12 mouse cellular contexts compared by ENCODE assay signal in the genomic region with DNA sequence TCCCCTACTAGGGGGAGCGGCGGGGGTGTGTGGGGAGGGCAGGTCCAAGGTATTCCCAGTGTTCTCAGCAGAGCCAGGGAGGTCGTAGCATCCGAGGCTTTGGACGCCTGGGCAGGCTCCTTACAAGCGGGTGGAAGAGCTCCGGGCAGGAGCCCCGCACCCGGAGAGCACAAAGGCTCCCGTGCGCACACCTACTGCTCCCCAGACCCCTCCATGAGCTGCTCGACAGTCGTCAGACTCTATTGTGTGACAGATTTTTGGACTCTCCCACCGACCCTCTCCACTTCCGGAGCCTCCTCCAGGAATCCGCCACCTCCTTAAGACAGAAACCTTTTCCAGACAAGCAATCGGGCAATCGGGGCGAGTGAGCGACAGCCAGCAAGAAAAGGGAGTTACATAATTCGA. TPM values are rescaled to one million over a fixed set of nuclear protein-coding genes. Genes with fewer than 3 reads are reported as not detected.
DNase-seq lines count a peak whose midpoint lies in the region; ATAC-seq and TF ChIP-seq lines count a peak whose summit lies in the region.
"Had no signal": no experiment of that assay in that cellular context is flagged by ENCODE, and none has a peak within 500 bp of the region (broad histone marks: within the 10 kb centered on the region; RNA-seq: fewer than 3 reads in every experiment).

No protein-coding gene starts in this region.

- WGBS in limb, embryonic 11.5 days = under 1% methylated on average over 21 of the region's 21 CpGs
- WGBS in neural tube, embryonic 14.5 days = under 1% methylated on average over 21 of the region's 21 CpGs

- no peak for TF ChIP-seq CTCF in gastrocnemius, adult 2 months (IDR thresholded peaks at IDR 0.05)

- no peaks in the 10 kb centered on the region for H3K36me3 ChIP-seq in limb, embryonic 11.5 days (ENCODE audit: control insufficient read depth, insufficient read depth, low read length)
- H3K36me3 ChIP-seq in neural tube, embryonic 14.5 days (ENCODE audit: control insufficient read depth, insufficient read depth, low read length) = no peaks in the 10 kb centered on the region

- H3K4me3 ChIP-seq in gastrocnemius, adult 2 months = peak overlapping the region; percentile 53
- peak overlapping the region; percentile 80 for H3K4me3 ChIP-seq in limb, embryonic 11.5 days (ENCODE audit: low read depth, low read length)
- peak overlapping the region; percentile 50 for H3K4me3 ChIP-seq in neural tube, embryonic 14.5 days (ENCODE audit: low read depth, low read length)

- no peak for ATAC-seq in limb, embryonic 11.5 days (ENCODE audit: insufficient number of reproducible peaks, low FRiP score, low TSS enrichment, low read depth)
- ATAC-seq in neural tube, embryonic 14.5 days (ENCODE audit: low read depth) = no peak
- no peak for ATAC-seq in erythroid progenitor cell, adult 5-6 weeks (replicated peaks; ENCODE audit: low FRiP score, poor library complexity, severe bottlenecking)
- ATAC-seq: Patski had no signal

- H3K4me2 ChIP-seq in limb, embryonic 11.5 days (ENCODE audit: low read depth, severe bottlenecking) = peak overlapping the region; percentile 79
- H3K4me2 ChIP-seq in neural tube, embryonic 14.5 days (ENCODE audit: low read depth, low read length) = peak overlapping the region; percentile 55

- no peaks in the 10 kb centered on the region for H3K9me3 ChIP-seq in limb, embryonic 11.5 days (ENCODE audit: control insufficient read depth, low read length)
- no peaks in the 10 kb centered on the region for H3K9me3 ChIP-seq in neural tube, embryonic 14.5 days (ENCODE audit: control insufficient read depth, low read length)

- H3K4me1 ChIP-seq in limb, embryonic 11.5 days (ENCODE audit: control insufficient read depth, insufficient read depth, low read length) = peaks cover 28% of the 10 kb centered on the region
- peaks cover 4% of the 10 kb centered on the region; the same call in 1 of the 2 replicates for H3K4me1 ChIP-seq in neural tube, embryonic 14.5 days (ENCODE audit: control insufficient read depth, insufficient read depth, low read length)

- intact Hi-C loops in gastrocnemius, adult 2 months (cut with DNase I) = no loop called here

- H3K27me3 ChIP-seq in limb, embryonic 11.5 days (ENCODE audit: control insufficient read depth, insufficient read depth, low read length) = peaks cover 36% of the 10 kb centered on the region
- H3K27me3 ChIP-seq in neural tube, embryonic 14.5 days (ENCODE audit: control insufficient read depth, insufficient read depth, low read length) = peaks cover 48% of the 10 kb centered on the region
- H3K27me3 ChIP-seq: Patski had no signal

- H3K27ac ChIP-seq in gastrocnemius, adult 2 months = no peak overlapping the region
- peak overlapping the region; percentile 49; the same call in 1 of the 2 replicates for H3K27ac ChIP-seq in limb, embryonic 11.5 days (replicated peaks; ENCODE audit: low read depth, low read length)
- H3K27ac ChIP-seq in neural tube, embryonic 14.5 days (ENCODE audit: low read depth, low read length) = peak overlapping the region; percentile 89
- H3K27ac ChIP-seq: liver, embryonic 14.5 days had no signal

- H3K9ac ChIP-seq in limb, embryonic 11.5 days (ENCODE audit: low read length) = peak overlapping the region; percentile 96
- H3K9ac ChIP-seq in neural tube, embryonic 14.5 days (replicated peaks; ENCODE audit: low read depth, low read length) = peak overlapping the region; percentile 80
- H3K9ac ChIP-seq: liver, embryonic 14.5 days had no signal

- no peak for DNase-seq in gastrocnemius, adult 2 months
- DNase-seq in gastrocnemius, postnatal 4 days (ENCODE audit: low spot score in 2 of 2) = no peak
- DNase-seq in retina, embryonic 14.5 days (ENCODE audit: low spot score) = peak; percentile 33
- DNase-seq in retina, postnatal 1 day = no peak
- peak; percentile 72 for DNase-seq in limb, embryonic 11.5 days (ENCODE audit: low spot score)
- no peak for DNase-seq in layer of hippocampus, adult 18-20 months (ENCODE audit: low spot score in 2 of 2)
- DNase-seq: right cerebral cortex, postnatal 4 days had no signal

RNA-seq across cellular contexts. Expression of gene Lmx1b, which starts 4.2 kb away (rescaled TPM):
- under 1 TPM; 0.18 to 0.25 TPM for total RNA-seq in gastrocnemius, adult 2 months (2021)
- total RNA-seq in gastrocnemius, postnatal 4 days (2021) = 1 to 10 TPM in 1 of 2 experiments, under 1 TPM in 1; 0.98 to 1.3 TPM
- 10.2 and 10.6 TPM in 2 replicates for polyA plus RNA-seq in limb, embryonic 11.5 days (2014; fragmentation: Nextera tagmentation; extraction: Ambion mirVana)
- 13.1 and 16.3 TPM in 2 replicates for polyA plus RNA-seq in neural tube, embryonic 14.5 days (2014; fragmentation: Nextera tagmentation; extraction: Ambion mirVana)
- total RNA-seq in erythroid progenitor cell, adult 5-6 weeks (2015; ENCODE audit: low replicate concordance) = not detected in 2 replicates
- not detected in 2 replicates for total RNA-seq in erythroid progenitor cell, adult 5-6 weeks (2017; ENCODE audit: low replicate concordance)
- total RNA-seq in layer of hippocampus, adult 18-20 months (2021) = under 1 TPM; 0.30 to 0.53 TPM
- total RNA-seq: heart, postnatal 10 days had no signal

Comparison
In these comparisons a context has a peak if more than half of its experiments do, and no peak if none do; other contexts are left out.
1. DNase-seq: peak in retina, embryonic 14.5 days (single experiment) and limb, embryonic 11.5 days (single experiment); none in gastrocnemius, adult 2 months (single experiment), gastrocnemius, postnatal 4 days (0 of 2), retina, postnatal 1 day (single experiment) and layer of hippocampus, adult 18-20 months (0 of 2).
2. Peak in every context shown above with its lines, with median percentiles within 50 percentile points of each other: H3K4me3 ChIP-seq.